Mouse (Mus musculus): ENCODE results near the gene Mprip.

Mprip gene

GRCm38 (mm10) chr11:59769738-59770137, 108.6 kb downstream of the Mprip start:
- DNase-seq, result no peak

GRCm38 (mm10) chr11:59770753-59771152, 109.6 kb downstream of the Mprip start:
- no peak for DNase-seq

DNA sequence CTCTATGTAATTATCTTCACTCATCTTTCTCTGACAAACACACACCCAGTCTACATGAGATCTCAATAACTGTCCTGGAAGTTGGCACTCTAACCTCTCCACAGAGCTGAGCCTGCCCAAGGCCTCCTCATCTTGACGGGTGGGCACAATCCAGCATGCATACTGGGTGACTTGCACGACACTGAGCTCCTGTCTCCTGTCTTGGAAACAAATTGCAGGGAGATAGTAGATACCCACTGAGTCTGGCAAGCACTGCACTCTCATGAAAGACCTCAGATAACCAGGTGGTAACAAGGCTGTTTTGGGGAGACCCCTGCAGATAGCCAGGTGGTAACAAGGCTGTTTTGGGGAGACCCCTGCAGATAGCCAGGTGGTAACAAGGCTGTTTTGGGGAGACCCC, 111.2 kb downstream of the Mprip start:
- DNase-seq, result no peak

- DNase-seq, result no peak
These were observed 111.8 kb downstream of the Mprip start for GRCm38 (mm10) chr11:59772902-59773301.

- no peak for DNase-seq
These were observed 113.4 kb downstream of the Mprip start for GRCm38 (mm10) chr11:59774522-59774921.

- no peak for DNase-seq
These were observed 114.5 kb downstream of the Mprip start for GRCm38 (mm10) chr11:59775435-59776148.

GRCm38 (mm10) chr11:59777259-59777658, 116.2 kb downstream of the Mprip start:
- no peak for DNase-seq

DNA sequence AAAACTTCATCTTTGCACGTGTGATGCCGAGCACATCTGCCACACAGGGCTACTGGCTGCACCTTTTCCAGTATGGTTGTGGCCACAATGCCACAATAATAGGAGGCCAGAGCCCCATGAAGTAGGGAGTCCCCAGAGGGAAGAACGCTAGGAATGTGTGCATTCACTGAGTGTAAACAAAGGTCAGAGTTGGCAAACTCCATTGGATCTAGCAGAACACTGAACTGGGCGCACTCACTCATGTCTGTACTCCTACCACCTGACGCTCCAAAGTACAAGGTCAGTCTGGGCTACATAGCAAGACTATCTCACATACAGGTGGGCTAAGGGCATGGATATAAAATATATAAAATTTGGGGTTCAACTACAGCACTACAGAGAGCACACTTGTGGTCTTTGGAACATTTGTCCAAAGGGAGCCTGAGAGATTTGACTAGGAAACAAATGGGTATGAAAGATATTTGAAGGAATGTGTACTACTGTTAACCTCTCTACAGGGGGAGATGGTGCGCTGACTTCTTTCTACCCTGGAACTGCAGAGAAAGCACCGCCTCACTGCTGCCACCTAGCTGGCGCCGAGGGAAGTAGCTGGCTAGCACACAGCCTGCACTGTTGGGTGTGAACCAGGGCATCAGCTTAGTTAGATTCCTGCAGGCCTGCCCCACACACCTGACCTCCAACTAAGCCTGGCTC, 117.2 kb downstream of the Mprip start:
- DNase-seq, result peak; percentile 52 to 56

- no peak for DNase-seq
These were observed 117.7 kb downstream of the Mprip start for GRCm38 (mm10) chr11:59778874-59779223.

GRCm38 (mm10) chr11:59779406-59779805, 118.3 kb downstream of the Mprip start:
- DNase-seq, result no peak

DNA sequence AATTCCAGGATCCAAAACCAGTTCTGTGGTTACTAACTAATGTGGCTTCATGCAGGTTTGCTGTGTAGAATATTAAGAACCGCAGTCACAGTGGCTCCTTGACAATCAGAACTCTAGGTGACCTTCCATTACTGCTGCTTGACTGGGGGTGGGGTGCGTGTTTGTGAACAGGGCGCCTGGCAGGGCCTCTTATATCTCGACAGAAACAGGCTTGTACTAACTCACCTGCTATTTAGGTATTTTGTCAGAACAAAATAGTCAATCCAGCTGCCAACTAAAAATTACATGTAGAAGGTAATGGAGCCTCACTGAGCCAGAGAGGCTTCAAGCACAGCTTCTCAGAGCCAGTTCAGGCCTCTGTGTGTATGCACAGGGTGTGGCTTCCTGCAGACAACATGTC, 119.1 kb downstream of the Mprip start:
- no peak for DNase-seq

DNA sequence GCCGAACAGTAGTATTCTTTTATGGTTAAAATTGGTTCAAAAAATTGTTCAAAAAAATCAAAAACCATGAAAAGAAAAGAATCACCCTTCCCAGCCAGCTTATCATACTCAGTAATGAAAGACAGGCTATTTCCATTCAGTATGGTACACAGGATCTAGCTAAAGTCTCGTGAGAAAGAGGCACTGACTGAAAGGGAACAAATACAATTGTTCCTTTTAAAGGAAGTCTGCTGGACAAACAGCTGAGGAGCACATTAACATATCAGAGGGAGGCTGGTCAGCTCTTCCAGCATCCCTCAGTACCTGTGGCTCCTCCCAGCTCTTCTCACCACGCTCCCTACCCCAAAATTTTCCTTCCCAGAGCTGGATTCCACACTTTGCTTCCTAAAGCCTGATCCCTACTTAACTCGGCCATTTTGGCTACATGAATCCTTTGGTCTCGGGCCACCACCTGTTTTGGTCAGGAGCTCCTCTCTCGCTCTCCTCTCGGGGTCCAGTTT, 121.0 kb downstream of the Mprip start:
- no peak for DNase-seq

DNA sequence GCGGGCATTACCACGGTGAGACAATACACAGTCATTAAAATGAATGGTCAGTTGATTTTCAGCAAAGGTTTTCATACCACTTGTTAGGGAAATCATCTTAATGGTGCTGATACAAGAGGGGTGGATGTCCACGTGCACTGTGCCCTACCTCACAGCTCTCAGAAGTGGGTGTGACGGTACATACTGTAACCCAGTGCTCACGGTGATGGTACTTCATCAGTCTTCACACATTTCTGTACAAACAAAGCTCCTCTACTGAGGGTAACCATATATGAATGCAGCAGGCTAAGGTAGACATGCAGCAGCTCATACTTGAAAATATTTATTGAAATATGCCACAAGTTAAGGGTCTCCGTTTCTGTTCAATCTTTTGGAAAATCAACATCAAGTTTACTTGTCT, 122.5 kb downstream of the Mprip start:
- DNase-seq, result no peak

GRCm38 (mm10) chr11:59786444-59787198, 125.5 kb downstream of the Mprip start:
- no peak for DNase-seq

- peak; percentile 27 to 40 for DNase-seq
These were observed 126.2 kb downstream of the Mprip start, which contains the start of gene Pld6 for GRCm38 (mm10) chr11:59787199-59787781. TSS of gene Pld6 (minus strand) at chr11:59787645.

GRCm38 (mm10) chr11:59789311-59789710, 128.2 kb downstream of the Mprip start:
- DNase-seq, result no peak

DNA sequence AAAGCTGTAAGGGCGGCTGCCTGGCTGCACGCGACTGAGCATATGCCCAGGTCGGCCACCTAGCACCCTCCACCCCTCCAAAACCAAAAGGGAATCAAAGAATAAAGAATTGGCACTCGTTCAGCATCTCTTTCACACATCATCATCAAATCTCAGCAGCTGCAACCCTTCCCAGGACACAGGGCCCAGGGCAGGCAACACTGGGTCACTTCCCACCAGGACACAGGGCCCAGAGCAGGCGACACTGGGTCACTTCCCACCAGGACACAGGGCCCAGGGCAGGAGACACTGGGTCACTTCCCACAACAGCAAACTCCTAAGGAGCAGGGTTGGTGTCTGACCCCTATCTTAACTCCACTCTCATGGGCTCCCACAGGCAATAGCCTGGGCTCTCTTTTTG, 132.3 kb downstream of the Mprip start:
- no peak for DNase-seq

GRCm38 (mm10) chr11:59800412-59800811, 139.3 kb downstream of the Mprip start:
- DNase-seq, result no peak

DNA sequence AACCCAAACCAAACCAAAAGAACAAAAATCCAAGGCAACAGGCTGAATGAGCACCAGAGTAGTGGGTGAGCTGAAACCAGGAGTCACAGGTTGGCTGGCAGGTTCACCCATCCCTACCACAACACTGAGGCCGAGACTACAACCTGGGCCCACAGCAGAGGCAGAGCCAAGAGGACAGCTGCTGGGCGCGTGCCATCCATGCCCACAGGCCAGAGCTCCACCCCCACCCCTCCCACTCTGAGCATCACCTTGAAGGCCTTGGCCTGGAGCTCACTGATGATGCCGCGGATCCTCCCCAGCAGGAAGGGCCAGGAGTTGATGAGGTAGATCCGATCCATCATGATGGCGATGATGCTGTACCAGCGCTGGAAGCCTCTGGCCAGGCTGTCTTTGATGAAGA, 140.8 kb downstream of the Mprip start:
- DNase-seq, result no peak

GRCm38 (mm10) chr11:59803516-59803915, 142.4 kb downstream of the Mprip start:
- DNase-seq, result no peak

DNA sequence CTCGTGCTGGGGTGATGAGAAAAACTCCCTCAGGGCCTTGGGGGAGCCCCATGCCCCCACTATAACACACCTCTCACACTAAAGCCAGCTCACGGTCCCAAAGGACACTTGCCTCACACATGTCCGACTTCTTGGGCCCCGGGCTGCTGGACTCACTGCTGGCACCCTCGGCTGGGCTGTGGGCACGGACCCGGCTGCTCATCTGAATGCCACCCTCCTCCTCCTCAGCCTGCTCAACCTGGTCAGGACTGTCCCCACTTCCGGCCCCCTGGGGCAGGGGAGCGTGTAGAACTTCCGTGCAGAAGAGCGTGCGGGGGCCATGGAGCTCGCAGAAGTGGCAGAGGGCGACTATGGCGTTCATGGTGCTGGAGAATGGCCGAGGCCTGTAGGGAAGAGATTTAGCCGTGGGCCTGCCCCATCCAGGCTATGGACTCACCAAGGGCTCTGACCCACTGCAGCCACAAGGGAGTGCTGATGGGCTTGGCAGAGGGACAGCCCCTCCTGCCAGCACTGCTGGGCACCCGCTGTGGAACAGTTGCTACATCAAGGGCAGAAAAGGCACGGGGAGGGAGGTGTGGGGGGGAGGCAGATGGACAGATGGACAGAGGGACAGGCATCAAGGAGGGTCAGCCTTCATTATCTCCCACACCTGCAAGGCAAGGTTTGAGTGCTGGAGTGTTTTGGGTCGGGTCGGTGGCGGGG, 143.5 kb downstream of the Mprip start:
- no peak for DNase-seq

- no peak for DNase-seq
These were observed 144.2 kb downstream of the Mprip start for GRCm38 (mm10) chr11:59805256-59805655.

DNA sequence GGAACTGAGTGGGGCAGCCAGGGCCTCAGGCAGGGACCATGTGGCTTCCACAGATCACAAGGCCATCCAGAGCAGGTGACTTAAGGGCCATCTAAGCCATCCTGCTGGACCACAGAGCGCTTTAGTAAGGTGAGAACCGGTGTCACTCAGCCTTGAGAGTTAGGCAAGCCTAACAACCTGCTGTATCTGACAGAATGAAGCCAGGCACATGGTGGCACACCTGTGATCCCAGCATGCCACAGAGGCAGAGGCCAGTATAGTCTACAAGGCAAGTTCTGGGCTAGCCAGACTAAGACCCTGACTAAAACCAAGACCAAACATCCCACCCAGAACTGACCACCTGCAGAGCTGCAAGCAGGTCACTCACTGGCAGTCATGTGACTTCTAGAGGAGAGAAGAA, 144.6 kb downstream of the Mprip start:
- no peak for DNase-seq
